9 mouse cellular contexts compared by ENCODE assay signal in the genomic region with DNA sequence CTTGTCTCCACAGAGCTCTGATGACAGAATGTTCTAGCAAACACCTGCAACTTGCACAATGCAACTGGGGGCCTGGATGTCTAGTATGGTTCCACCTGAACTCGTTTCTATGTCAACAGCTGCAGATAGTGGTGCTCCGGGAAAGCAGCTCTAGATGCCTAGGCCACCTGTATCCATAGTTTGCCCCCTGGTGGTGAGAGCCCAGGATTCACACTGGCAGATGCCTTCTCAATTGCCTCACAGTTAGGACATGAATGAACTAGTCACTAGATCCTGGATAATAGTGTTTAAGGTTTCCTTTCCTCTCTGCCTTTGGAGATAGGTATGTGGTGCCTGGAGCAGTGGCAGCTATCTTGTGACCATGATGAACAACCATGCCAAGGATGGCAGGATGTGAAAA.
DNase-seq lines count a peak whose midpoint lies in the region; ATAC-seq and TF ChIP-seq lines count a peak whose summit lies in the region.
"Had no signal": no experiment of that assay in that cellular context is flagged by ENCODE, and none has a peak within 500 bp of the region (broad histone marks: within the 10 kb centered on the region; RNA-seq: fewer than 3 reads in every experiment).

No protein-coding gene starts in this region.

- ATAC-seq in liver, embryonic 13.5 days (ENCODE audit: low read depth), result 0 out of 2 replicates have a peak, but pooled peaks have one; percentile 26

- peak; percentile 70 for TF ChIP-seq CTCF in C2C12 (IDR thresholded peaks at IDR 0.05; ENCODE audit: control insufficient read depth, insufficient read depth, insufficient read length)

- no peak overlapping the region for H3K9ac ChIP-seq in liver, embryonic 13.5 days
- H3K9ac ChIP-seq: embryonic facial prominence, embryonic 15.5 days had no signal

- no peak overlapping the region for H3K4me3 ChIP-seq in C2C12 (ENCODE audit: insufficient read depth, poor library complexity, severe bottlenecking)
- no peak overlapping the region for H3K4me3 ChIP-seq in liver, embryonic 13.5 days (replicated peaks)
- H3K4me3 ChIP-seq: embryonic facial prominence, embryonic 15.5 days had no signal

- H3K79me2 ChIP-seq in C2C12 (ENCODE audit: control insufficient read depth, insufficient read depth), result no peaks in the 10 kb centered on the region

- no peaks in the 10 kb centered on the region for H3K79me3 ChIP-seq in C2C12 (ENCODE audit: low read depth)

- no peaks in the 10 kb centered on the region for H3K9me3 ChIP-seq in liver, embryonic 13.5 days (replicated peaks)
- H3K9me3 ChIP-seq: embryonic facial prominence, embryonic 15.5 days had no signal

- H3K27ac ChIP-seq in liver, embryonic 13.5 days, result no peak overlapping the region
- H3K27ac ChIP-seq: embryonic facial prominence, embryonic 15.5 days had no signal

- no peaks in the 10 kb centered on the region for H3K36me3 ChIP-seq in C2C12 (ENCODE audit: control insufficient read depth, insufficient read depth)
- H3K36me3 ChIP-seq in liver, embryonic 13.5 days, result no peaks in the 10 kb centered on the region
- H3K36me3 ChIP-seq: embryonic facial prominence, embryonic 15.5 days had no signal

- DNase-seq in adrenal gland, adult 8-10 months, result peak; percentile 72
- peak; percentile 77 for DNase-seq in embryo, embryonic 11 days
- peak; percentile 55 to 74 for DNase-seq in gastrocnemius, postnatal 4 days (ENCODE audit: low spot score in 2 of 2)
- DNase-seq in kidney, postnatal 10 days, result peak; percentile 91
- DNase-seq in liver, embryonic 13.5 days, result peak; percentile 37
- DNase-seq in retina, embryonic 14.5 days (ENCODE audit: low spot score), result peak; percentile 82
- DNase-seq in thymus, postnatal 36 days, result peak; percentile 80

- H3K27me3 ChIP-seq in C2C12 (ENCODE audit: control insufficient read depth, insufficient read depth, insufficient read length), result no peaks in the 10 kb centered on the region
- no peaks in the 10 kb centered on the region for H3K27me3 ChIP-seq in liver, embryonic 13.5 days
- H3K27me3 ChIP-seq: embryonic facial prominence, embryonic 15.5 days had no signal

- no peak overlapping the region for H3ac ChIP-seq in C2C12 (ENCODE audit: control insufficient read depth, insufficient read length, low read depth)

- peaks cover 24% of the 10 kb centered on the region for H3K4me1 ChIP-seq in liver, embryonic 13.5 days (replicated peaks)

- 18% methylated on average over 2 of the region's 2 CpGs for WGBS in liver, embryonic 13.5 days (ENCODE audit: insufficient replicate concordance)

- H3K4me2 ChIP-seq in liver, embryonic 13.5 days, result no peak overlapping the region
- H3K4me2 ChIP-seq: embryonic facial prominence, embryonic 15.5 days had no signal

TF ChIP-seq in C2C12, 6 proteins besides CTCF, POLR2A, EP300 and RAD21:
- TF ChIP-seq MYOG (IDR thresholded peaks at IDR 0.05; ENCODE audit: control insufficient read depth, extremely low read depth, insufficient read length), result no peak
- TF ChIP-seq MAX (IDR thresholded peaks at IDR 0.05), result no peak

Comparison
In these comparisons a context has a peak if more than half of its experiments do, and no peak if none do; other contexts are left out.
1. DNase-seq: peak in every context shown above with its lines; median percentile 91 in kidney, postnatal 10 days; 82 in retina, embryonic 14.5 days; 80 in thymus, postnatal 36 days; 77 in embryo, embryonic 11 days; 72 in adrenal gland, adult 8-10 months; 64 in gastrocnemius, postnatal 4 days; 37 in liver, embryonic 13.5 days.